Mouse (Mus musculus) liver, adult 2 months (tissue): ENCODE results near the gene Sgpp2.

Experiments used
- CTCF ChIP-seq: fragments of 200-500 bp; IDR thresholded peaks from 2 replicates; pipeline ENCODE4 v1.5.1; 2011; ENCODE audit warnings: low read depth, low read length, control low read depth
- POLR2A ChIP-seq: fragments of 200-500 bp; IDR thresholded peaks from 2 replicates; pipeline ENCODE4 v1.6.1; 2011; ENCODE audit warnings: low read length, control low read depth; ENCODE audit not compliant: insufficient read depth; ENCODE audit errors: extremely low read depth

- no peak for TF ChIP-seq CTCF
- TF ChIP-seq POLR2A: no peak
Measured at GRCm38 (mm10) chr1:78310861-78311341, 756 bp downstream of the Sgpp2 start.
